Mouse (Mus musculus) heart, embryonic 15.5 days (tissue): ENCODE data around the gene Ndn. TPM values are rescaled to one million over a fixed set of nuclear protein-coding genes. Genes with fewer than 3 reads are reported as not detected.

ENCODE experiments used
- ATAC-seq: fragments of 200-750 bp; cut with Nextera tagmentation; replicated peaks from 2 replicates; pipeline ENCODE4 v1.8.0; 2017; ENCODE audit warnings: low read depth, moderate TSS enrichment; ENCODE audit not compliant: insufficient number of reproducible peaks, insufficient read depth, low FRiP score
- H3K27ac ChIP-seq: fragments of 300-500 bp; sonication (generic); 2 replicates; pipeline ENCODE4 v1.5.1; 2015; ENCODE audit warnings: mild to moderate bottlenecking, inconsistent platforms
- H3K27me3 ChIP-seq: fragments of 300-500 bp; sonication (generic); 2 replicates; pipeline ENCODE4 v1.6.1; 2015; ENCODE audit warnings: inconsistent platforms
- H3K36me3 ChIP-seq: fragments of 300-500 bp; sonication (generic); 2 replicates; pipeline ENCODE4 v1.6.1; 2015; ENCODE audit warnings: mild to moderate bottlenecking, inconsistent platforms
- H3K4me1 ChIP-seq: fragments of 300-500 bp; sonication (generic); replicated peaks from 2 replicates; pipeline ENCODE4 v1.6.1; 2015; ENCODE audit warnings: inconsistent platforms
- H3K4me2 ChIP-seq: fragments of 300-500 bp; sonication (generic); 2 replicates; pipeline ENCODE4 v1.6.1; 2015; ENCODE audit warnings: inconsistent platforms, mild to moderate bottlenecking, moderate library complexity
- H3K4me3 ChIP-seq: fragments of 300-500 bp; sonication (generic); 2 replicates; pipeline ENCODE4 v1.5.1; 2015; ENCODE audit warnings: mild to moderate bottlenecking, inconsistent platforms
- H3K9ac ChIP-seq: fragments of 300-500 bp; sonication (generic); 2 replicates; pipeline ENCODE4 v1.6.1; 2015; ENCODE audit warnings: mild to moderate bottlenecking, inconsistent platforms
- H3K9me3 ChIP-seq: fragments of 300-500 bp; sonication (generic); replicated peaks from 2 replicates; pipeline ENCODE4 v1.6.1; 2016; ENCODE audit warnings: inconsistent platforms
- WGBS: fragments of 180-500 bp; shearing (Covaris S2); methylation state at CpG from one replicate; pipeline ENCODE4 v1.1.7; 2015; ENCODE audit warnings: mixed read lengths; 5-methylcytosine and 5-hydroxymethylcytosine counted together
- polyA plus RNA-seq: library from polyadenylated mRNA; unstranded; fragments of >200 nt; fragmentation: Nextera tagmentation; extraction: Ambion mirVana; gene quantifications from 2 replicates; pipeline ENCODE4 v1.2.1, GENCODE M21; 2015

The Ndn gene
- polyA plus RNA-seq, 1 experiment from 2014 or later: 45.8 TPM

DNA sequence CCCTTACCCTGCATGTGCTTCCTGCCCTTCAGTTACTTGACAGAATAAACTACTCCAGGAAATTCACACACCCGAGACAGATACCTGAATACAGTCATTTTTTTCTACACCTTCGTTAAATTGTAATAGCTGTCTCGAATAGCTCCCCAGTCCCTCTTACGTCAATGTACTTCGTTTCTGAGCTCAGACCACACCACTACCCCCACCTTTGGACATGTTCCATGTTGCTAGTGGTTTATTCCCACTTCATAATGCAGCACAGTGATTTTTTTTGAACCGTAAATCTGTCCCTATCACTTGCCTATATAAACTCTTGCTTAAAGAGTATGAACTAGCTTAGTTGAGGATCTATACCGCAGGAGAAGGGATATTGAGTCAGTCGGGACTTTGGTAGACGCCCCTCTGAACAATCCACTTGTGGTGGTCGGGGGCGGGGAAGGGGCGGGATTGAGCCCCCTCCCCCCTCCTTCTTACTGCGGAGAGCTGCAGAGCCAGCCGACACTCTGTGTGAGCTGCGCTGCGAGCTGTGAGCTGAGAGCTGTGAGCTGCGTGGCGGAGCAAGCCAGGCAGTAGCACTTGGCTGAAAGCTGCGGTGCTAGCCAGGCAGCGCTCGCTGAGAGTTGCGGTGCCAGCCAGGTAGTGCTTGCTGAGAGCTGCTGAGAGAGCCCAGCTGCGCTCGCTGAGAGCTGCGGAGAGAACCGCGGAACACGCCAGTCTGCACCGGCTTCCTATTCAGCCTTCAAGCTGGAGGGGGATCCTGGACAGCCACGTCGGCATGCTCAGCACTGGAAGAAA lies 30.3 kb downstream of the Ndn start, which contains the start of gene Magel2:
Magel2 (plus strand) TSS at position 501 of the 795 bp plus-strand sequence.
- no peaks in the 10 kb centered on the region for H3K4me1 ChIP-seq
- peak within 1 kb of the TSS; percentile 27; the same call in 1 of the 2 replicates for H3K9ac ChIP-seq
- WGBS: 19% methylated on average over 31 of the region's 31 CpGs
- H3K27ac ChIP-seq: no peak within 1 kb of the TSS
- H3K27me3 ChIP-seq: no peaks in the 10 kb centered on the region
- no peaks in the 10 kb centered on the region for H3K9me3 ChIP-seq
- no peaks in the 10 kb centered on the region for H3K36me3 ChIP-seq
- peak within 1 kb of the TSS; percentile 73 for H3K4me2 ChIP-seq
- H3K4me3 ChIP-seq: peak within 1 kb of the TSS; percentile 49
- ATAC-seq: peak; percentile 72; the same call in 1 of the 2 replicates

DNA sequence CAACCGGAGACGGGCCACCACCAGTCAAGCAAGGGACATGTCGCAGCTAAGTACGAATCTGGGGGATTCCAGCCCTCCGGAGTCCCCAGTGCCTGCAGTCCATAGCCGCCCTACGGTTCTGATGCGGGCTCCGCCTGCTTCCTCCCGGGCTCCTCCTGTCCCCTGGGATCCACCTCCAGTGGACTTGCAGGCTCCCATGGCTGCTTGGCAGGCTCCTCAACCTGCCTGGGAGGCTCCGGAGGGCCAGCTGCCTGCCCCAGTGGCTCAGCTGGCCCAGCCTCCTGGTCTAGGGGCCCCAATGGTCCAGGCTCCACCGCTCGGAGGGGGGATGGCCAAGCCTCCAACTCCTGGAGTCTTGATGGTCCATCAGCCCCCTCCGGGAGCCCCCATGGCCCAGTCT lies 30.9 kb downstream of the Ndn start:
- peak overlapping the region; percentile 73 for H3K4me2 ChIP-seq
- no peak for ATAC-seq
- no peaks in the 10 kb centered on the region for H3K4me1 ChIP-seq
- no peak overlapping the region for H3K27ac ChIP-seq
- no peaks in the 10 kb centered on the region for H3K27me3 ChIP-seq
- 28% methylated on average over 14 of the region's 14 CpGs for WGBS
- peak overlapping the region; percentile 49 for H3K4me3 ChIP-seq
- peak overlapping the region; percentile 27; the same call in 1 of the 2 replicates for H3K9ac ChIP-seq
- no peaks in the 10 kb centered on the region for H3K9me3 ChIP-seq
- H3K36me3 ChIP-seq: no peaks in the 10 kb centered on the region

DNA sequence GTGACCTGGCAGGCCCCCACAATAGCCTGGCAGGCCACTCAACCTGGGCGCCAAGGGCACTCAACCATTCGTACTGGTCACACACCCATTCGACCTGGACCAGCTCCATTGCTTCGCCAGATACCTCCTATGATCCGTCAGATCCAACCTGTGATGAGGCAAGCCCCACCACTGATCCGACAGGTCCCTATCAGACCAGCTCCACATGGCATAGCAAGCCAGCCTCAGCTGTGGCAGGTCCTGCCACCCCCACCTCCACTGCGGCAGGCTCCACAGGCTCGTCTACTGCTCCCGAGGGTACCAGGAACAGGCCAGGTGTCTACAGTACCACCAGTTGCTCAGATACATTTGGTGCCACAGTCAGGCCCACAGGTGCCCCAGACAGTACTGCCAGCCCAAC lies 32.2 kb downstream of the Ndn start:
- whole genome bisulfite sequencing: 84% methylated on average over 9 of the region's 9 CpGs
- no peaks in the 10 kb centered on the region for H3K9me3 ChIP-seq
- no peak overlapping the region for H3K4me3 ChIP-seq
- 0 out of 2 replicates have a peak, but pooled peaks have one; percentile 4 for ATAC-seq
- H3K27ac ChIP-seq: no peak overlapping the region
- no peak overlapping the region for H3K4me2 ChIP-seq
- H3K27me3 ChIP-seq: no peaks in the 10 kb centered on the region
- no peaks in the 10 kb centered on the region for H3K4me1 ChIP-seq
- H3K36me3 ChIP-seq: no peaks in the 10 kb centered on the region
- no peak overlapping the region for H3K9ac ChIP-seq

DNA sequence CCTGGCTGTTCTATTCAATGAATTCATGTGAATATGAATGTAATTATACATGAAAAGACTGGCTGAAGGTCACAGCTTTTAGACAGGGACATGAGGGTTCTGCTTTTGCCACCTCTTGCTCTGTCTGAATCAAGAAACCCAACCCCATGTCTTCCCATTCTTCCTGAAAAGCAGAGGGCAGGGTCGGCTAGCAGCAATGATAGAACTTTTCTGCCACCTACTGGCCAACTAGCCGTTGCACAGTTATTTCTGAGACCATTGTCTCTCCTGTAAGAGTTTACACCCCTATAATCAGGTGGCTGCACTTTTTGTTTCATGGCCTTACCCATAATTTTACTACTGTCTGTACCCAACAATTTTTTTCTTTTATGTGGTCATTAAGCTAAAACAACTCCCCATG lies 36.0 kb downstream of the Ndn start:
- Histone ChIP-seq H3K4me2 (no peak overlapping the region), H3K4me1 (no peaks in the 10 kb centered on the region), H3K27me3 (no peaks in the 10 kb centered on the region), H3K27ac (no peak overlapping the region), H3K9me3 (no peaks in the 10 kb centered on the region), H3K36me3 (no peaks in the 10 kb centered on the region), H3K4me3 (no peak overlapping the region), H3K9ac (no peak overlapping the region)
- WGBS: 6% methylated on average over 2 of the region's 2 CpGs
- no peak for ATAC-seq

DNA sequence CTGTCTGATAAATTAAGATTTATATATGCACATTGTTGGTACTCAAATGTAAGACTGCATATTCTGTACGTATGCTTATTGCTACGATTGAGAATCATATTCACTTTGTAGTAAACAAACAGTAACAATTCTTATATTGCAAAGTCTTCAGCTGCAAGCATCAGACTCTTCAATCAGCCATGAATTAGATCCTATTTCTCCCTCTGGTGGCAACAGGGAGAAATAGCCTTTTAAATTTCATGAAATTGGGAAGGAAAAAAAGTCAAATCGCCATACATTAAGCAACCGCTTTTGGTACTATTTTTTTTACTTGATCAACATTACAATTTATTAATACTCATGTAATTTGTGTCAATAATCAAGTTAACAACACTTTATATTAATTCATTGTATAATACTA lies 41.9 kb downstream of the Ndn start:
- H3K9me3 ChIP-seq: no peaks in the 10 kb centered on the region
- H3K4me2 ChIP-seq: no peak overlapping the region
- no peaks in the 10 kb centered on the region for H3K36me3 ChIP-seq
- H3K27ac ChIP-seq: no peak overlapping the region
- no peak overlapping the region for H3K9ac ChIP-seq
- no peaks in the 10 kb centered on the region for H3K4me1 ChIP-seq
- no peaks in the 10 kb centered on the region for H3K27me3 ChIP-seq
- no peak for ATAC-seq
- no peak overlapping the region for H3K4me3 ChIP-seq
- WGBS: 36% methylated on average over 4 of the region's 4 CpGs

DNA sequence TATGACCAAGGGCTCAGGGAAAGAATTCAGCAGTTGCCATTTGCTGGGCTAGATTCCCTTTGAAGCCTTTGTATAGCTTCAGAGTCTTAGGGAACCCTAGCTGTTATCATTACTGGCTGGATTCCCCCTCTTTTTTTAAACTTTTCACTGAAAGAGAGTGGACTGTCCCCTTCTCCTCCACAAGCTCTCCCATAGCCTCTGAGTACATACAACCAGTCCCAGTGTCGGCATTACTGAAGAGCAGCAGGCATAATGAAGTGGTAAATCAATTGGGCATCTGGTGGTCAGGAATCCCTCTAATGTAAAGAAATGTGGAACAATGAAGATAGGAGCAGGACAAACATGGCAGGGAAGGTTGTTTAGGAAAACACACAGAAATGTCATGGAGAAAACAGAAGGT lies 45.8 kb downstream of the Ndn start:
- Histone ChIP-seq H3K9ac (no peak overlapping the region), H3K4me2 (no peak overlapping the region), H3K4me3 (no peak overlapping the region), H3K36me3 (no peaks in the 10 kb centered on the region), H3K27me3 (no peaks in the 10 kb centered on the region), H3K9me3 (no peaks in the 10 kb centered on the region), H3K4me1 (no peaks in the 10 kb centered on the region), H3K27ac (no peak overlapping the region)
- 48% methylated on average over 1 of the region's 1 CpGs for WGBS
- ATAC-seq: no peak

Other genes starting within 250 kb of the Ndn start
- 0.63 and 0.95 TPM in 2 replicates for gene Magel2, start 30.4 kb downstream of the Ndn start, polyA plus RNA-seq
- gene Mkrn3, start 73.6 kb downstream of the Ndn start, polyA plus RNA-seq: 2.5 and 3.2 TPM in 2 replicates
- gene Peg12, start 117.9 kb downstream of the Ndn start, polyA plus RNA-seq: 6.3 and 9.2 TPM in 2 replicates